Mouse (Mus musculus): ENCODE results near the gene Mia. TPM values are rescaled to one million over a fixed set of nuclear protein-coding genes. Genes with fewer than 3 reads are reported as not detected.

Gene Mia
- total RNA-seq, 4 experiments from 2014 or later, result 0.48 to 2.0 (median 1.4) TPM

GRCm38 (mm10) chr7:27185986-27186385 lies 5.0 kb upstream of the Mia start:
- DNase-seq (ENCODE audit: low spot score in 2 of 2), result no peak

- no peak for DNase-seq (ENCODE audit: low spot score in 2 of 2)
Observed at GRCm38 (mm10) chr7:27184964-27185363, 4.0 kb upstream of the Mia start.

GRCm38 (mm10) chr7:27182498-27182897 lies 1.5 kb upstream of the Mia start:
- no peak for DNase-seq (ENCODE audit: low spot score in 2 of 2)

- no peak for DNase-seq (ENCODE audit: low spot score in 2 of 2)
Observed at GRCm38 (mm10) chr7:27180036-27180435, 921 bp downstream of the Mia start.

GRCm38 (mm10) chr7:27179217-27179918 lies 1.6 kb downstream of the Mia start:
- DNase-seq (ENCODE audit: low spot score in 2 of 2), result no peak

- DNase-seq (ENCODE audit: low spot score in 2 of 2), result peak; percentile 98 to 99
Observed at GRCm38 (mm10) chr7:27178324-27179216, 2.4 kb downstream of the Mia start, which contains the start of gene Rab4b. Rab4b (minus strand) TSS chr7:27178896.

GRCm38 (mm10) chr7:27177942-27178323 lies 3.0 kb downstream of the Mia start:
- no peak for DNase-seq (ENCODE audit: low spot score in 2 of 2)

GRCm38 (mm10) chr7:27174896-27175295 lies 6.1 kb downstream of the Mia start:
- no peak for DNase-seq (ENCODE audit: low spot score in 2 of 2)

- no peak for DNase-seq (ENCODE audit: low spot score in 2 of 2)
Observed at GRCm38 (mm10) chr7:27174496-27174895, 6.5 kb downstream of the Mia start.

- no peak for DNase-seq (ENCODE audit: low spot score in 2 of 2)
Observed at GRCm38 (mm10) chr7:27170981-27171380, 10.0 kb downstream of the Mia start.

GRCm38 (mm10) chr7:27168371-27168770 lies 12.6 kb downstream of the Mia start:
- no peak for DNase-seq (ENCODE audit: low spot score in 2 of 2)

- no peak for DNase-seq (ENCODE audit: low spot score in 2 of 2)
Observed at GRCm38 (mm10) chr7:27167475-27168094, 13.4 kb downstream of the Mia start.

GRCm38 (mm10) chr7:27166614-27167474 lies 14.1 kb downstream of the Mia start, which contains the start of gene Egln2:
Egln2 (minus strand) TSS chr7:27166802.
- DNase-seq (ENCODE audit: low spot score in 2 of 2), result peak; percentile 88 to 94

GRCm38 (mm10) chr7:27166229-27166613 lies 14.7 kb downstream of the Mia start:
- peak; percentile 45 to 73 for DNase-seq (ENCODE audit: low spot score in 2 of 2)

GRCm38 (mm10) chr7:27165696-27166095 lies 15.3 kb downstream of the Mia start:
- no peak for DNase-seq (ENCODE audit: low spot score in 2 of 2)

- peak in 1 of 2 experiments; percentile 50 for DNase-seq (ENCODE audit: low spot score in 2 of 2)
Observed at GRCm38 (mm10) chr7:27165007-27165655, 15.8 kb downstream of the Mia start.

- no peak for DNase-seq (ENCODE audit: low spot score in 2 of 2)
Observed at GRCm38 (mm10) chr7:27164112-27164947, 16.6 kb downstream of the Mia start.

- DNase-seq (ENCODE audit: low spot score in 2 of 2), result no peak
Observed at GRCm38 (mm10) chr7:27163450-27163805, 17.5 kb downstream of the Mia start.

GRCm38 (mm10) chr7:27162780-27163449 lies 18.0 kb downstream of the Mia start:
- no peak for DNase-seq (ENCODE audit: low spot score in 2 of 2)

Data from left cerebral cortex, adult 8-10 months (tissue).